Mouse (Mus musculus) cerebellum, adult 2 months (tissue): ENCODE results near the gene Rsph14.

Source experiments
- CTCF ChIP-seq: fragments of 200-500 bp; IDR thresholded peaks from 2 replicates; pipeline ENCODE4 v1.5.1; 2011; ENCODE audit warnings: low read depth, mild to moderate bottlenecking, control low read depth, low read length, moderate library complexity, borderline replicate concordance; ENCODE audit not compliant: insufficient read depth
- POLR2A ChIP-seq: fragments of 200-500 bp; IDR thresholded peaks from 2 replicates; pipeline ENCODE4 v1.6.1; 2011; ENCODE audit warnings: low read length, control low read depth, borderline replicate concordance; ENCODE audit not compliant: insufficient read depth

- TF ChIP-seq POLR2A (no peak), CTCF (no peak)
Observed at GRCm38 (mm10) chr10:74987698-74988470, 44.5 kb downstream of the Rsph14 start.
